Mouse (Mus musculus) kidney, embryonic 15.5 days (tissue): ENCODE data around the gene Stpg1. TPM values are rescaled to one million over a fixed set of nuclear protein-coding genes. Genes with fewer than 3 reads are reported as not detected.

Experiments used
- ATAC-seq: fragments of 200-750 bp; cut with Nextera tagmentation; replicated peaks from 2 replicates; pipeline ENCODE4 v1.8.0; 2017; ENCODE audit warnings: moderate TSS enrichment; ENCODE audit not compliant: low FRiP score
- H3K27ac ChIP-seq: fragments of 300-500 bp; sonication (generic); 2 replicates; pipeline ENCODE4 v1.5.1; 2015; ENCODE audit warnings: mild to moderate bottlenecking, inconsistent platforms
- H3K27me3 ChIP-seq: fragments of 300-500 bp; sonication (generic); 2 replicates; pipeline ENCODE4 v1.6.1; 2015; ENCODE audit warnings: inconsistent platforms
- H3K36me3 ChIP-seq: fragments of 300-500 bp; sonication (generic); 2 replicates; pipeline ENCODE4 v1.6.1; 2015; ENCODE audit warnings: inconsistent platforms
- H3K4me1 ChIP-seq: fragments of 300-500 bp; sonication (generic); 2 replicates; pipeline ENCODE4 v1.6.1; 2015; ENCODE audit warnings: inconsistent platforms
- H3K4me2 ChIP-seq: fragments of 300-500 bp; sonication (generic); 2 replicates; pipeline ENCODE4 v1.6.1; 2015; ENCODE audit warnings: moderate library complexity, mild to moderate bottlenecking, inconsistent platforms
- H3K4me3 ChIP-seq: fragments of 300-500 bp; sonication (generic); replicated peaks from 2 replicates; pipeline ENCODE4 v1.5.1; 2015; ENCODE audit warnings: mild to moderate bottlenecking, inconsistent platforms
- H3K9ac ChIP-seq: fragments of 300-500 bp; sonication (generic); 2 replicates; pipeline ENCODE4 v1.6.1; 2015; ENCODE audit warnings: mild to moderate bottlenecking, inconsistent platforms
- H3K9me3 ChIP-seq: fragments of 300-500 bp; sonication (generic); replicated peaks from 2 replicates; pipeline ENCODE4 v1.6.1; 2016; ENCODE audit warnings: inconsistent platforms
- WGBS: fragments of 180-500 bp; shearing (Covaris S2); methylation state at CpG from one replicate; pipeline ENCODE4 v1.1.7; 2015; ENCODE audit warnings: mixed read lengths; 5-methylcytosine and 5-hydroxymethylcytosine counted together
- polyA plus RNA-seq: library from polyadenylated mRNA; unstranded; fragments of >200 nt; fragmentation: Nextera tagmentation; extraction: Ambion mirVana; gene quantifications from 2 replicates; pipeline ENCODE4 v1.2.1, GENCODE M21; 2015

The Stpg1 gene
- polyA plus RNA-seq, 1 experiment from 2014 or later, result 0.65 TPM

DNA sequence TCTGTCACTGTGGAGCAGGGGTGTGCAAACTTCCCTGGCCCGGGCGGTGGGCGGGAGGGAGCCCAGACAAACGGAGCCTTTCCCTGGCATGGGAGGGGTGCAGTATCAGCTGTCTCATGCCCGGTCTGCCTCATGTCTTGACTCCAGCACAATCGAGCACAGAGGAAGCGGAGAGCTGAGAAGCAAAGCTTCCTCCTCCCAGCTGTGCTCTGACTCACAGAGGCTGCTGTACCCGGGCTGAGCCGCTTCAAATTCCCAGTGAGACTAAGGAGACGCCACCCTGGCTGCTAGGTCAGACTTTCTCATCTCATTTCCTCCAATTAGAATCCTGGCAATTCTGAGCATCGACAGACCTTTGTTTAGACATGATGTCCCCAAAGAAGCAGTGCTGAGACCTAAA, 72.5 kb downstream of the Stpg1 start:
- Histone ChIP-seq H3K4me1 (peaks cover 65% of the 10 kb centered on the region), H3K27ac (no peak overlapping the region)
- no peak for ATAC-seq

DNA sequence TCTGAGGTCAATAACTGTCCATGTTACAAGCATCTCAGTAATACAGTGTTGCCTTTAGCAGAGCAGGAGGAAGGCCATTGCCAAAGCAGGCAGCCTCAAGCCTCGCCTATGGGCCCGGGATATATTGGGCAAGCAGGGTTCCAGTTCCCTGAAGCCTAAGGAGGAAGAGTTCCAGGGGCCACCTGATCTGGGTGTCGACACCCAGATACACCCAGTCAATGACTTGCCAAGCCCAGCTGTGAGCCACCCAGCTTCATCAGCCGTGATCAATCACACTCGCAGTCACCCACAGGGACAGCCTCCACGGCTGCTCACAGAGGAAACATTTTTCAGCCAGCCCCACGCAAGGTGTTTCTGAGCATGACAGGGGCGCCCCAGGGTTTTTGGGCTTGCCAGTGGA, 72.9 kb downstream of the Stpg1 start:
- peaks cover 70% of the 10 kb centered on the region for H3K4me1 ChIP-seq
- H3K36me3 ChIP-seq, result no peaks in the 10 kb centered on the region
- no peak overlapping the region for H3K9ac ChIP-seq
- 38% methylated on average over 8 of the region's 8 CpGs for whole genome bisulfite sequencing
- H3K4me3 ChIP-seq, result no peak overlapping the region
- H3K4me2 ChIP-seq, result no peak overlapping the region
- peaks cover 58% of the 10 kb centered on the region for H3K27me3 ChIP-seq
- H3K9me3 ChIP-seq, result no peaks in the 10 kb centered on the region
- no peak overlapping the region for H3K27ac ChIP-seq
- no peak for ATAC-seq

More for the DNA sequence above, 72.5 kb downstream of the Stpg1 start:
- H3K4me2 ChIP-seq, result no peak overlapping the region
- H3K4me3 ChIP-seq, result no peak overlapping the region
- H3K36me3 ChIP-seq, result no peaks in the 10 kb centered on the region
- no peak overlapping the region for H3K9ac ChIP-seq
- H3K27me3 ChIP-seq, result peaks cover 54% of the 10 kb centered on the region
- WGBS, result 31% methylated on average over 11 of the region's 11 CpGs
- no peaks in the 10 kb centered on the region for H3K9me3 ChIP-seq

DNA sequence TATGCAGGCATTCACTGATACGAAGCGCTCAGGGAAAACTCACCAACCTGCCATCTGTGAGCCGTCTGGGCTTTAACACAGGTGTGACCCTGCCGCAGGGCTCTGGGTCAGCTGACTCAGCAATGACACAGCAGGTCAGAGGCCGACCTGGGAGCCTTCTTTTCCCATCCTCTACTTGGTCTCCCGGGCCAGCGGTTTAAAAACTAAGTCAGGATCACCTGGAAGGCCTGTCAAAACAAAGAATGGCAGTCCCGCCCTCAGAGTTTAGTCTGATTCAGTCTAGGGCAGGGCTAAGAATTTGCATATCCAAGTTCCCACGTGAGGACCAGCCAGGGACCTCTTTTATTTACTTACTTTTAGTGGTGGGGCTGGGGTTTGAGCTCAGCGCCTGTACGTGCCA, 74.6 kb downstream of the Stpg1 start:
- Histone ChIP-seq H3K36me3 (no peaks in the 10 kb centered on the region), H3K27ac (no peak overlapping the region), H3K9me3 (no peaks in the 10 kb centered on the region), H3K4me1 (peaks cover 77% of the 10 kb centered on the region), H3K9ac (no peak overlapping the region), H3K4me2 (peak overlapping the region; percentile 63), H3K27me3 (peaks cover 76% of the 10 kb centered on the region), H3K4me3 (no peak overlapping the region)
- 6% methylated on average over 11 of the region's 11 CpGs for WGBS
- no peak for ATAC-seq

DNA sequence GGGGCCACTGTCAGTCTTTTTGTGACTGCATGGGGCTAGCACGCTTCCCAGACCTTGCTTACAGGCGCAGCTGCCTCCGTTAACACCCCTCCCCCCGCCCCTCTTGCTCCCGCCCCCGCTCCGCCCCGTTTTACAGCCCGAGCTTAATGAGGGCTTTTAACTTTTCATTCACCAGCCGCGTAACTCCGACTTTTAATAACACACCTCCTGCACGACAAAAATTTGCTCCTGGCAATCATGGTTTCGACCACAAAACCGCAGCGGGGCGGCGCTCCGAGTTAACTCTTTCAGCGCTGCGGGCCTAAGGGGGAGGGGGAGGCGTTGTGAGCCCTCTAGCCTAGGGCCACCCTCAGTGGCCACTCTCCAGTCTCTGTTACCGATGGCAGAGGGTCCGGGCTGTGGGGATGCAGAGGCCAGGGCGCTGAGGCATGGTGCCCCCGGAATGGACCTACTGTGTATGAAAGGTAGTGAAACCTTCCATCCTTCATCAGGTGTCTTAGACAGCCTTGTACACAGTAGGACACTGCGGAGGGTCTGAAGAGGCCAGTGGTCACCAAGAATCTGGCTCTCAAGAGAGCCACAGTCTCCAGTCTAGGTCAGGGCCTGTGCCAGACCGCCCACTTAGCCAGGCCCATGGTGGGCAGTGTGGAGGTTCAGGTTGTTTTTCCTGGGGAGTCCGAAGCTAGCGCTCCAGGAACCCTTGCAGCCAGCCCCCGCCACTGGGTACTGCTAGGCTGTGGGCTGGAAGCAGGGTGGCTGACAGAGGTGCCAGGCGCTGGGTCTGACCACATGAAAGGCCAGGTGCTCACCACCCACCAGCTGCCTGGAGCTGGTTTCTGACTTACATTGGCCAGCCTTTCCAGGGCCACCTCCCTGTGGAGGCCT, 75.8 kb downstream of the Stpg1 start:
- H3K27me3 ChIP-seq, result peaks cover 86% of the 10 kb centered on the region
- peak; percentile 47 for ATAC-seq

DNA sequence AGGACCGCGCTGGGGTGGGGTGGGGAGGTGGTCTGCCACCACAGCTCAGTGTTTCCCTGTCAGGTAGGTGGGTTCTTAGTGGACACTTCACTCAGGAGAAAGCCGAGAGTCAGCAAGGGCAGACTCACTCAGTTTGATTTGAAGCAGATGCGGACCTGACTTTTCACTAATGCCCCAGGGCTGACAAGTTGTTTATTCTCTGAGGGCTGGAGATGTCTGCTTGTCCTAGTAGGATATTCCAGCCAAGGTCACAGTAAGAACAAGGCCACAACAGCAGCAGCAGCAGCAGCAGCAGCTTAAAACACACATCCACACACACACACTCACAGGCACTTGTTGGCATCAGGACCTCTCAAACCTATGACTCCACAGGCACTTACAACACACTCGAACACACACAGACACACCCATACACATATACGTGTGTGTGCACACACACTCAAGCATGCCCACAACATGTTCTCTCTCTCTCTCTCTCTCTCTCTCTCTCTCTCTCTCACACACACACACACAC, 76.5 kb downstream of the Stpg1 start:
- H3K4me3 ChIP-seq, result no peak overlapping the region
- no peaks in the 10 kb centered on the region for H3K36me3 ChIP-seq
- ATAC-seq, result no peak
- no peak overlapping the region for H3K27ac ChIP-seq
- H3K9ac ChIP-seq, result no peak overlapping the region
- 0 out of 2 replicates have a peak overlapping the region, but pooled peaks have one; percentile 63 for H3K4me2 ChIP-seq
- peaks cover 92% of the 10 kb centered on the region for H3K27me3 ChIP-seq
- H3K9me3 ChIP-seq, result no peaks in the 10 kb centered on the region
- peaks cover 65% of the 10 kb centered on the region for H3K4me1 ChIP-seq
- WGBS, result 62% methylated on average over 6 of the region's 6 CpGs

More for the DNA sequence above, 75.8 kb downstream of the Stpg1 start:
- H3K27ac ChIP-seq, result no peak overlapping the region
- H3K9me3 ChIP-seq, result no peaks in the 10 kb centered on the region
- H3K36me3 ChIP-seq, result no peaks in the 10 kb centered on the region
- peak overlapping the region; percentile 63 for H3K4me2 ChIP-seq
- H3K9ac ChIP-seq, result peak overlapping the region; percentile 22; the same call in 1 of the 2 replicates
- WGBS, result 12% methylated on average over 32 of the region's 32 CpGs
- H3K4me3 ChIP-seq, result peak overlapping the region; percentile 40
- H3K4me1 ChIP-seq, result peaks cover 71% of the 10 kb centered on the region

DNA sequence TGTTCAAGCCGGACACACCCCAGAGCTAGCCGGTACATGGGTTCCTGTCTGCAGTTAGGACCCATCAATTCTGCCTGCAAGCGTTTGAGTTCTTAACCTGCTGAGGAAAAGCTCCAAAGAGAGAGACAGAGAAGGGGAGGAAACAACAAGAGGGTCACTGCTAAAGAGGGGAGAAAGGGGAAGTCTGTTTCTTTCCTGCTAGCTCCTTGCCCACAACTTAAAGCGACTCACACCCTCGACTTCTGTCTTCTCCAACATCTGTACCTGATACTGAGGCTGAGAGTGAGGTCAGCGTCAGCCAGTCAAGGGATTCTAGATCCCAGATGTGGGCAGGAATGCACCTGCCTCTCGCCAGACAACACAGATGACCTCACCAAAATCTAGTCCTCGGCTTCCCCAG, 77.7 kb downstream of the Stpg1 start:
- no peaks in the 10 kb centered on the region for H3K9me3 ChIP-seq
- peaks cover 55% of the 10 kb centered on the region for H3K4me1 ChIP-seq
- H3K4me3 ChIP-seq, result no peak overlapping the region
- no peak overlapping the region for H3K27ac ChIP-seq
- H3K27me3 ChIP-seq, result peaks cover 88% of the 10 kb centered on the region
- ATAC-seq, result no peak
- 0 out of 2 replicates have a peak overlapping the region, but pooled peaks have one; percentile 5 for H3K4me2 ChIP-seq
- no peak overlapping the region for H3K9ac ChIP-seq
- WGBS, result 19% methylated on average over 8 of the region's 8 CpGs
- H3K36me3 ChIP-seq, result no peaks in the 10 kb centered on the region

DNA sequence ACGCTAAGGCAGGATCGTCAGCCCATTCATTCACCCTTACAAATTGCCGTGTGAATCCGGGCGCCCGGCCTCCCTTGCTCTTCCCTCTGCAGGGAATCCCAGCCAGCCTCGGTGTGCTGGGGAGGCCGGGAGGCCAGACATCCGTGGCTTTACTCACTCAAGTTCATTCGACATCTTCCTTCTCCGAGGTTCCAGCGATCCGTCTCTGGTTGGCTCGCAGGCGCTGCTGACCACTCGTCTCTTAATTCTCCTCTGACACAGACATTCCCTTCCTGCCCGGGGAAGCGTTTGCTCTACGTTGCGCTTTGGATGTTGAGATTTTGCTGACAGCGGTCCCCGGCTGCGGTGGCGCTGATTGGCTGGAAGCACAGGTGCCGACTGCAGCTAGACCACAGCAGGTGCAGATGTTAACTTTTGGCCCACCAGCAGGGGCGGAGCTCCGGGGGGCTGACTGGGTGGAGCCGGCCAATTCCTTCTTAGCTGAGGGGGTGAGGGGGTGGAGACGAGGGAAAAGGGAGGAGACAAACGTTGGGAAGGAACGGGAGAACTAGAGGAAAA, 78.7 kb downstream of the Stpg1 start, which contains the start of gene Grhl3:
Gene Grhl3 (minus strand): TSS at position 380 of the 558 bp plus-strand sequence.
- peak within 1 kb of the TSS; percentile 65 for H3K4me2 ChIP-seq
- H3K27ac ChIP-seq, result no peak within 1 kb of the TSS
- ATAC-seq, result no peak
- H3K4me3 ChIP-seq, result peak within 1 kb of the TSS; percentile 39
- no peaks in the 10 kb centered on the region for H3K36me3 ChIP-seq
- peaks cover 78% of the 10 kb centered on the region for H3K27me3 ChIP-seq
- under 1% methylated on average over 31 of the region's 31 CpGs for WGBS
- H3K9ac ChIP-seq, result no peak within 1 kb of the TSS
- peaks cover 46% of the 10 kb centered on the region for H3K4me1 ChIP-seq
- no peaks in the 10 kb centered on the region for H3K9me3 ChIP-seq

DNA sequence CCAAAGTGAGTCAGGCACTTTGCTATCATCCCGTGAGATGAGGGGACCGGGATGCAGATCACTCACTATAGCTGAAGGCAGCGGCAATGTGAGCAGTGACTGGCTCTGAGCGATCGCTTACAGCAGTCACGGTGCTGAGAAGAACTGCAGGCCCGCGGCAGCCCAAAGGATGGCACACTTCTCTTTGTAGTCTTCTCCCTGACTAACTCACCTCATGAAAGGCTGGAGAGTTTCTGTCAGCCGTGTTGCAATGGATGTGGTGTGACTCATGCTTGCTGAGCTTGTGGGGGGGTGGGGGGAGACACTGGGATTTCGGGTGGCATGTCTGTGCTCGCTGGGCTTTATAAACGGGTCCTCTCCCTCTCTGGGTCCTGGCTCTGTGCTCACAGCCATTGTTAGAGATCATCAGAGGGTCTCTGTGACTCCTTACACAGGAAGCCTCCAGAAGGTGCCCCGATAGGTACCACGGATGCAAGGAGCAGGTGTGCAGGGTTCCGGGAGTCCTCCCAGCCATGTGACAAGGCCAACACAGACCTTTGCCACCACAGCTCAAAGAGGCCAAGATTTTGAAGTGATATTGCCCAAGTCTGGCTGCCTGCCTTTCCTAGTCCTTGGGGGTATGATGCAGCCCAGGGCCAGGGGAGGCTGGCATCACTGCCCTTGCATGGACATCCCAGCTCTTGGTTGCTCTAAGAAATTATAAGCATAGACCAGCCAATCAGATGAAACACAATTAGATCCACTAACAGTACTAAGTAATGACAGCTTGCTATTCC, 81.0 kb downstream of the Stpg1 start:
- Histone ChIP-seq H3K9ac (no peak overlapping the region), H3K4me1 (peaks cover 26% of the 10 kb centered on the region), H3K27ac (no peak overlapping the region), H3K27me3 (peaks cover 56% of the 10 kb centered on the region), H3K4me2 (no peak overlapping the region), H3K4me3 (no peak overlapping the region), H3K36me3 (no peaks in the 10 kb centered on the region), H3K9me3 (no peaks in the 10 kb centered on the region)
- 56% methylated on average over 15 of the region's 15 CpGs for WGBS
- ATAC-seq, result no peak

DNA sequence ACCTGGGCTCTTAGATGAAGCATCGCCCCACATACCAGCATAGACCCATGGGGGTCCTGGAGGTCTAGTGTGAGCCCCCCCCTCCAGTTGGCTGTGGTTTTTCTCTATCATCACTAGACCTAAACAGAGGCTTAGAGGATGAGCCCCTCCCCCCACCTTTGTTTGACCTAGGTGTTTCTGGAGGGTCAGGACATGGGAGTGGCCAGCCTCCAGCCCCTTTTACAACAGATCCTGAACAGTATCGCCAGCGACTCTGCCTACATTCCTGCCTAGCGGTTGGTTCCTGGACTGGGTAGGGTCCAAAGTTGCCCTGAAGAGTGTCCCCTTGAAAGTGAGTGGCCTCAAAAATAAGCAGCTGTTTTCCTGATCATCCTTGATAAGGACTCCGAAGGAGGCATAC, 83.9 kb downstream of the Stpg1 start:
- H3K36me3 ChIP-seq, result no peaks in the 10 kb centered on the region
- peaks cover 27% of the 10 kb centered on the region for H3K27me3 ChIP-seq
- no peak overlapping the region for H3K9ac ChIP-seq
- peaks cover 13% of the 10 kb centered on the region for H3K4me1 ChIP-seq
- no peak overlapping the region for H3K4me2 ChIP-seq
- no peak overlapping the region for H3K27ac ChIP-seq
- H3K9me3 ChIP-seq, result no peaks in the 10 kb centered on the region
- no peak overlapping the region for H3K4me3 ChIP-seq
- WGBS, result 78% methylated on average over 5 of the region's 5 CpGs
- ATAC-seq, result no peak

DNA sequence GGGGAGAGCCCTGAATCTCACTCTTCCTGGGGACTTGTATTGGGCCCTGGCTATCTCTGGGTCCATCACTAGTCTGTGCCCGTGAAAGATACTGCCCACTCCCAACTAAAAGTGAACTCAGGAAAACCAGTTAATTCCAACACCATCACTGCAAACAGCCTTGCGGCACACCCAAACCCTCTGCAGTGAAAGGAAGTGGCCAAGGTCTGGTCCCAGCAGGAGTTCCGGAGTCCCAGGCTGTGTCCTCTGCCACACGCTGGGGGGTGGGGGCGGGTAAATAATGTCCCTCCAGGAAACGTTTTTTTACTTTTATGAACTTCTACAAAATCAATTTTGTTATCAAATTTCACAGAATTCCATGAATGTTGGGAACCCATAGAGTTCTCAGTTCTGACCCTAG, 85.1 kb downstream of the Stpg1 start:
- Histone ChIP-seq H3K4me2 (no peak overlapping the region), H3K9ac (no peak overlapping the region), H3K4me1 (peaks cover 6% of the 10 kb centered on the region), H3K27me3 (peaks cover 15% of the 10 kb centered on the region), H3K9me3 (no peaks in the 10 kb centered on the region), H3K4me3 (no peak overlapping the region), H3K27ac (no peak overlapping the region), H3K36me3 (no peaks in the 10 kb centered on the region)
- ATAC-seq, result no peak
- 60% methylated on average over 6 of the region's 6 CpGs for WGBS

DNA sequence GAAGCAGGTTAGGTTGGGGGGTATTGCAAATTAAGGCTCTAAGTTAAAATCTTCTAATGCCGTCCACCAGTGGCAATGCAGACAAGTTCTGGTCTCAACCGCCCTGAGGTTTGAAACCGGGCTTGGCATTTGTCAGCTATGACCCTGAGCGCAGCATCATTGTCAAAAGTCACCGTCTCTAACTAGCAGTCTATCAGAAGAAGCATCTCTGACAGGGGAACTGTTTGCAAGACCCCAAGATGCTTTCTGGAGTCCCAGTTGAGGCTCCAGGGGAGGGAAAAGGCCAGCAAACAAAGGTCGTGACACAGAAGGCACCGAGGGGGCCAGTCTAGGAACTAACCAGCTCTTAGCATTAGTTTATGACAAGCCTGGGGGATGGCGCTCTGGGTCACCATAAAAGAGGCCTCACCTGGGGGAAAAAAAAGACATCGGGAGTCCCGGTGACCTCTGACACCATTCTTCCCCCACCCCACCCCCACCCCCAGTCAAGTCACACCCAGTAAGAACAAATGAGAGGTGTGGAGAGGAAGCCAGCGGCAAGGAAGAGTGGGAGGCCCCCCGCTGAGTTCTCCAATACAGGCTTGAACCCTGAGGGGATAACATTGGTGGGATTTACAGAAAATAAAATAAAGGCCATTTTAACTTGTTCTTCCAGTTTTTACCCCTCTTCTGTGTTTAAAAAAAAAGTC, 86.8 kb downstream of the Stpg1 start:
- H3K27ac ChIP-seq, result no peak overlapping the region
- 33% methylated on average over 12 of the region's 12 CpGs for WGBS
- no peak overlapping the region for H3K9ac ChIP-seq
- H3K4me1 ChIP-seq, result peaks cover 6% of the 10 kb centered on the region
- no peaks in the 10 kb centered on the region for H3K36me3 ChIP-seq
- peaks cover 1% of the 10 kb centered on the region; the same call in 1 of the 2 replicates for H3K27me3 ChIP-seq
- no peak overlapping the region for H3K4me2 ChIP-seq
- no peak overlapping the region for H3K4me3 ChIP-seq
- no peaks in the 10 kb centered on the region for H3K9me3 ChIP-seq
- no peak for ATAC-seq
